Mouse (Mus musculus) 3T3-L1 (cell line): ENCODE measurements around the gene Snapc2.
A peak's percentile ranks its signal among the peaks of the same experiment; 100 is the strongest.
"Not testable (repeated sequence)": the region's sequence is repeated elsewhere in the genome, so short reads cannot be mapped to it uniquely, and the experiment has no call there.

Experiments used
- DNase-seq: peaks from one replicate; pipeline ENCODE4 v3.0.0-alpha.2; 2015; ENCODE audit warnings: low read depth, low spot score

Gene Snapc2

GRCm38 (mm10) chr8:4237814-4238433 is 15.0 kb upstream of the Snapc2 start:
- no peak for DNase-seq

GRCm38 (mm10) chr8:4238434-4239192 is 14.3 kb upstream of the Snapc2 start, which contains the start of the genes Map2k7 and Gm49320:
Gene Map2k7 (plus strand): TSS chr8:4238740.
Gene Gm49320 (plus strand): TSS chr8:4238865.
- peak; percentile 100 for DNase-seq

GRCm38 (mm10) chr8:4239193-4239890 is 13.5 kb upstream of the Snapc2 start:
- DNase-seq: peak; percentile 44

DNA sequence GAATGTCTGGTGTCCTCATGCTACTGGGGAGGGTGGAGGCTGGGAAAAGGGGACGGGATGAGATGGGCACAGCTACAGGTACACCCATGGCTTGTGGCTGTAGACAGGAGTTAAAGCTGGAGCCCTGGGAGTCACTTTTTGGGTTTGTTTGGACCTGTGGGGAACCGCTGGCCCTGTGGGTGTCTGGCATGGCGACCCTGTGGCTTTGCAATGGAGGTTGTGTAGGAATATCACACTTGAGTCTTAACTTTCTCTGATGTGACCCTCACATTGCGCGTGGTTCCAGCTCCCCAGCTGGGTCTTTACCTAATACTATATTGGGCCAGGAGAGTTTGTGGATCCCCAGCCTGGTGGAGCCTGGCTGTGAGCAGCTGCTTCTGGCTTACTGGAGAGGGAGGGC is 7.8 kb upstream of the Snapc2 start:
- DNase-seq: no peak

- DNase-seq: no peak
Measured at GRCm38 (mm10) chr8:4245737-4246136, 7.1 kb upstream of the Snapc2 start.

DNA sequence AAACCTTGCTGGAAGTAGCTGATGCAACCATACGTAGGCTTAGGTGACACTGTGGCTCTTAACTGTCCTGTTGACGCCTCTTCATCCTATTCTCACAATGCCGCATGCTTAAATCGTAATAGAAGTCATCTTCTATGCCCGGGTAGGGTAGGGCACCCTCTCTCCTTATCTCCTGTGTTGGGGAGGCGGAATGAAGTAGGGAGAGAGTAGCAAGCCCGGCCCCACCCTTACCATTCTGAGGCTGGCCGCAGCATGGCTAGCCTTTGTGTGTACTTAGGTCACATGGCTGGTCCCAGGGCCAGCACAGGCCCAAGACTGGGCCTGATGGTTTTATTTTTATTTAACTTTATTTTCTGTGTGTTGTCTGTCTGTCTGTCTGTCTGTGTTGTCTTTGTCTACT is 5.6 kb upstream of the Snapc2 start:
- DNase-seq: no peak

GRCm38 (mm10) chr8:4247951-4248540 is 4.8 kb upstream of the Snapc2 start, which contains the start of gene Tgfbr3l:
Gene Tgfbr3l (plus strand): TSS chr8:4248214.
- DNase-seq: no peak

GRCm38 (mm10) chr8:4249213-4249612 is 3.7 kb upstream of the Snapc2 start:
- DNase-seq: no peak

- peak; percentile 93 for DNase-seq
Measured at GRCm38 (mm10) chr8:4250306-4250970, 2.4 kb upstream of the Snapc2 start.

GRCm38 (mm10) chr8:4252116-4252760 is 642 bp upstream of the Snapc2 start:
- DNase-seq: peak; percentile 87

DNA sequence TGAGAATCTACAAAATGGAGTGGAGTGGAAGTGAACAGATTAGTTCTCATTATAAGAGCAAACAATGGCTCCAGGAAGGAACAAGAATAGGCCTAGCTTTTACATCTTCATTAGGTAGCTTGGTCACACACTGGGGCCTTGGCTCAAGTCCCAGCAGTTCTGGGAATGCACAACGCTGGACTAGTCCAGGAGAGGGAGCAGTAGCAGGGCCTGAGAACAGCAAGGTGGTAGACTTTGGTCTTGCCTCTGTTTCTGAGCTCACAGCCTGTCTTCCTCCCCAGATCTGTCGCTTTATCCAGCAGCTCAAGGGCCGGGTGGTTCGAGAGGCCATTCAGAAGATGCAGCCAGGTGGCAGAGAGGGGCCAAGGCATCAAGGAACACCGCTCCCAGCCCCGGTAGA is 1.1 kb downstream of the Snapc2 start:
- DNase-seq: peak; percentile 95

DNA sequence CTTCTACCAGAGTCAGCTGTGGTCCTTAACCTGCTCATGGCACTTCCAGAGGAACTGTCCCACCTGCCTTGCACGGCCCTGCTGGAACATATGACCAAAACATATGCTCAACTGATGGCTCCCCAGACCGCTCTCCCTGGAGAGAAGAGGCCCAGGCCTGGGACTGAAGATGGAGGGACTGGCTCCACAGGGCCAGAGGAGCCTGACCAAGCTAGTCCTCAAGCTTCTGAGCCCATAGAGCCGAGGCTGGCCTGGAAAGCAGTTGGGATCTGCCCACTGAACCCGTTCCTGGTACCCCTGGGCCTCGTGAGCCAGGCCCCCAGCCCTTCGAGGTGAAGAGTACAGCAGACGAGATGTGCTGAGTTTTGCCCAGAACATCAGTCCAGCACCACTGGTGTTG is 2.6 kb downstream of the Snapc2 start:
- not testable (repeated sequence) for DNase-seq

DNA sequence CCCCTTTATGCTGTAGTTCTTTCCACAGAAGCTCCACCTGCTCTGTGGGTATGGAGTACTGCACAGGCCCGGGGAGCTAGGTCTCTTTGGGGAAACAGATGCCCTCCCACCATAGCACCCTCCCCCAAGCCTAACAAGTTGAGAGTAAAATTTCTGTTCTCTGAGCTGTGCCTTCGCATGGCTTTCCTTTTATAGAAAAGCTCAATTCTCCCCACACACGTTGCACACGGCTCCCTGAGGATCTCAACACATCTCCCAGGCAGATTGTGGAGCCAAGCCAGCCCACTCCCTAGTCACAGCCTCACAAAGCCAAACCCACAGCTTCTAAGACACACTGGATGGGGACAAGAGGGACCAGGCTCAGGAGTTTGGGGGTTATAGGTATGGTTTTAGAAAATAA is 4.0 kb downstream of the Snapc2 start:
- no peak for DNase-seq

- DNase-seq: no peak
Measured at GRCm38 (mm10) chr8:4257350-4257749, 4.5 kb downstream of the Snapc2 start.

- DNase-seq: peak; percentile 89
Measured at GRCm38 (mm10) chr8:4258233-4258632, 5.4 kb downstream of the Snapc2 start.

GRCm38 (mm10) chr8:4258678-4259077 is 5.8 kb downstream of the Snapc2 start:
- DNase-seq: no peak

DNA sequence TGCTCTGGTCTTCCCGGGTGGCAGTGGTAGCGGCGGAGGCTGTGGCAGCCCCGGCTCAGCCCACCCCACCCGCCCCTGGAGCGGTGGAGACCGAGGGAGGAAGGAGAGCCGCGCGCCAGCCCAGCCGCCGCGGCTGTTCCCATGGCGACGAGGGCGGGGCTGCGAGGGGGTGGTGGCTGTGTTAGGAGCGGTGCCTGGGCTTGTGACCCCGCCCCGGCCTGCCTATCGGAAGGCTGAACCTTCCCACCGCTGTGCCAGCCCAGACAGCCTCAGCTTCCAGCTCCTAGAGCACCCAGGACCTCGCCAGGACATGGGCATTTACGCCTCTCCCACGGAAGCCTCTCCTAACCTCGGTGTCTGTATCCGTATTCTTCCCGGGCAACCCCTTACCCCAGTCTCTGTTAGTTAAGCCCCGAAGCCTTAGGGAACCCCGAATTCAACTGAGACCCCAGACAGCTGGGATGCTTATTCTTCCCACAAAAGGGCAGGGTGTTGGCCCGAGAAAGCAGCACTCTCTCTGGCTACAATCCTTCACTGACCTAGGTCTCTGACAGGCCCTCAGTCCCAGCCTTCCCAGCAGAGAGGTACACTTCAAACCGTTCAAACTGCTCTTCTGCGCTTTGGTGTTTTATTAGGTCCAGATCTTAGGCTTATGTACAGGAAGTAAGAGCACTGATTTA is 6.4 kb downstream of the Snapc2 start, which contains the start of gene Ctxn1:
Ctxn1 (minus strand) TSS at position 150 of the 680 bp plus-strand sequence.
- peak; percentile 96 for DNase-seq

DNA sequence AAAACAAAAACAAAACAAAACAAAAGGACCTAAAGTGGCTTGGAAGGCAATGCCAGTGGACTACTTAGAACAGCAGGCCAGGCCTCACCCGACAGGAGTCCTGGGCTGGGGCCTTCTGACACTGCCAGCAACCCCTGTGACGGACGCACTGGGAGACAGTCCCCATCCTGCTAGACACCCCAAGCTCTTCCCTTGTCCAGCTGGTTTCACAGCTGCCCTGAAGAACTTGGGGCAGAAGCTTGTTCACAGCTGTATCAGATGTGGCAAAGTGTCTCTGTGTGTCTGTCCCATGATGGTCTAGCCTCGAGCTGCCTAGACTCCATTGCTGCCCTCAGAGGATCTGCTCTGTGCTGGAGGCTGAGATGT is 6.9 kb downstream of the Snapc2 start:
- DNase-seq: no peak

- no peak for DNase-seq
Measured at GRCm38 (mm10) chr8:4263105-4263791, 10.4 kb downstream of the Snapc2 start.
